Mouse (Mus musculus) cortical plate, adult 2 months (tissue): ENCODE results near the gene Lce3e.

ENCODE experiments used
- CTCF ChIP-seq: fragments of 200-500 bp; IDR thresholded peaks from 2 replicates; pipeline ENCODE4 v1.5.1; 2011; ENCODE audit warnings: mild to moderate bottlenecking, control low read depth, low read length; ENCODE audit not compliant: insufficient read depth; ENCODE audit errors: extremely low read depth
- POLR2A ChIP-seq: fragments of 200-500 bp; IDR thresholded peaks from 2 replicates; pipeline ENCODE4 v1.6.1; 2011; ENCODE audit warnings: mild to moderate bottlenecking, low read length, control low read depth; ENCODE audit not compliant: insufficient read depth; ENCODE audit errors: extremely low read depth

DNA sequence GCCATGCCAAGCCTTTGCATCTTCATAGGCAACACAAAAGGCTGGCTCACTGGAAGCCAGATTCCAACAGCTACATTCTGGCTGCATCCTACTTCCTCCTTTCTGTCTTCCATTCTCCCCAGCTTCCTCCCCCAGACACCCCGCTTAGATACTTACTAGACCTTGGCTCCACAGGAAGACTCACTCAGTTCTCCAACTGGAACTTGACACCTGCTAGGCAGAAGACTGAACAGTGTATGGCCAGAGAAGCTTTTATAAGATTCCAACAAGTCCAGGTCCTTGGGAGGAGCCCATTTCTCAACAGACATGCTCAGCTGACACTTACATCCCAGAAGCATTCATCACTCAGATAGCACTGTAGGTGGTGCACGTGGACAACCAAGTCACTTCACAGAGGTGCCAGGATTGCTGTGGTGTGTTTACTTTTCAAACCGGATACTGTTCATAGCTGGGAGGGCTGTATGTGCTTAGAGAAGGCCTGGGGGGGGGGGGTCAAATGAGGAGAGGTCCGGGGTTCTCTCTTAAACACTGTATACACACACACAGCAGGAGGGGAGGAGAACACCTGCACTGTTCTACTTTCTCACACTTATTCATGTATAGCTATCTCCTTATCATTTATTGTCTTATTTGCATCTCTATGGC is 48.7 kb downstream of the Lce3e start, which contains the start of gene Crct1:
- no peak for TF ChIP-seq POLR2A
- TF ChIP-seq CTCF, result no peak
